Mouse (Mus musculus): ENCODE data around the gene Snrk.

Gene Snrk

GRCm38 (mm10) chr9:122120089-122120488 is 3.0 kb downstream of the Snrk start:
- H3K27me3 ChIP-seq (ENCODE audit: control insufficient read depth, insufficient read depth, low read length, poor library complexity, severe bottlenecking), result no peaks in the 10 kb centered on the region
- no peaks in the 10 kb centered on the region for H3K36me3 ChIP-seq (ENCODE audit: control insufficient read depth, insufficient read depth, low read length, poor library complexity, severe bottlenecking)
- DNase-seq (ENCODE audit: low read depth, low spot score), result peak; percentile 56

- no peak for DNase-seq (ENCODE audit: low read depth, low spot score)
- Histone ChIP-seq H3K27me3 (ENCODE audit: control insufficient read depth, insufficient read depth, low read length, poor library complexity, severe bottlenecking) (no peaks in the 10 kb centered on the region), H3K36me3 (ENCODE audit: control insufficient read depth, insufficient read depth, low read length, poor library complexity, severe bottlenecking) (no peaks in the 10 kb centered on the region)
Observed at GRCm38 (mm10) chr9:122122113-122122512, 5.0 kb downstream of the Snrk start.

DNA sequence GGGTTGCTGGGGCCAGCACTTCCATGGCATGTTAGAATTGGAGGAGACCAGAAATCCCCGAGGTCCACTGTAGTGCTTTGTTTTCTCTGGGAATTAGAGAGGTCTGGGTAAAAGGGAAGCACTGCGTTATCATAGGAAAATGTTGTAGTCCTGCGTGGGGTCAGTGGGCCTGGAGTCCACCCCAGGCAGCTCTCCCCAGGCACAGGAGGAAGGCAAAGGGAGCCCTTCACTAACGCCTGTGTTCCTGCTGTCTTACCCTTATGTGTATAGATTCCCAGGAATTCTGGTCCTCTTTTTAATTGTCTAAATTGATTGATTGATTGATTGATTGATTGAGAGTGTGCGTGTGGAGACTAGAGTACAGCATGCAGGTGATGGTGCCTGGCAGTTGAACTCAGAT is 6.1 kb downstream of the Snrk start:
- H3K27me3 ChIP-seq (ENCODE audit: control insufficient read depth, insufficient read depth, low read length, poor library complexity, severe bottlenecking), result no peaks in the 10 kb centered on the region
- DNase-seq (ENCODE audit: low read depth, low spot score), result no peak
- H3K36me3 ChIP-seq (ENCODE audit: control insufficient read depth, insufficient read depth, low read length, poor library complexity, severe bottlenecking), result no peaks in the 10 kb centered on the region

DNA sequence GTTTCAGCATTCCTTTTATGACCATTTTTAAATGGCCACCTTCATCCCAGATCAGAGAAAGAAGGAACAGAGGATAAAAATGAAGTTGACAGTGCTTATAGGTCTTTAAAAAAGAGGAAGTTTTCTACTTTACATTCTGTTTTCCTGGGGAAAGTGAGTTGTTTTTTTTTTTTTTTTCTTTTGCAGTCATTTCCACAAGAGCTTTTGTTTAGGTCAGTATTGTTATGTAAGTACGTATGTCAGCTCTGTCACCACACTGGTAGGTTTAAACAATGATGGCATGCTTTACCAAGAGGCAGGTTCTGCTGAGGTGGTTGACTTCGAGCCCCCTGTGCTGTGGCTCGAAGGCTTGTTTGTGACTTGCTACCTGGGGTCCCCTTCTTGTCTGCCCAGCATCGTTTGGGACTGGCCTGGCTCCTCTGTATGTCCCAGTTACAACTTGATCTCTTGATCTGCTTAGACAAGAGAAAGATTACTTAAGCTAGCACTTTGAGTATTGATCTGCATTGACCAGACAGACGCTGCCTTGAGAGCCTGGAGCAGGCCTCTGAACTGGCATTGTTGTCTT is 8.7 kb downstream of the Snrk start:
- Histone ChIP-seq H3K27me3 (ENCODE audit: control insufficient read depth, insufficient read depth, low read length, poor library complexity, severe bottlenecking) (no peaks in the 10 kb centered on the region), H3K36me3 (ENCODE audit: control insufficient read depth, insufficient read depth, low read length, poor library complexity, severe bottlenecking) (no peaks in the 10 kb centered on the region)
- no peak for DNase-seq (ENCODE audit: low read depth, low spot score)

DNA sequence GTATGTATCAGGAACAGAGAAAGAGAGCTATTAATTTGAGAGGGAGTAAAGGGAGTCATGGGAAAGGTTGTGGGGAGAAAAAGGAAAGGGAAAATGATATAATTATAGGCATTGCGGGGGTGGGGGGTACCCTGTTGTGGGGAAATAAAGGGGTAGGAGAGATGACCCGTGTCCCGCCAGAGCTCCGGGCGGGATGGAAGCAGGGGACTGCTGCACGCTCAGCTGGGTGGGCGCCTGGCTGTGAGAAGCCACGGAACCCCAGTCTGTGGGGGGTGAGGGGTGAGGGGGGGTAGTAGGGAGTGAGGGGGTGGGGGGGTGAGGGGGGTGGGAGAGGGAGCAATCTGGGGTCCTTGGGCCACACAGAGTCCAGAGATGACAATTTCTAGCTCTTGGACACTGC is 9.7 kb downstream of the Snrk start:
- H3K27me3 ChIP-seq (ENCODE audit: control insufficient read depth, insufficient read depth, low read length, poor library complexity, severe bottlenecking), result no peaks in the 10 kb centered on the region
- no peak for DNase-seq (ENCODE audit: low read depth, low spot score)
- no peaks in the 10 kb centered on the region for H3K36me3 ChIP-seq (ENCODE audit: control insufficient read depth, insufficient read depth, low read length, poor library complexity, severe bottlenecking)

DNA sequence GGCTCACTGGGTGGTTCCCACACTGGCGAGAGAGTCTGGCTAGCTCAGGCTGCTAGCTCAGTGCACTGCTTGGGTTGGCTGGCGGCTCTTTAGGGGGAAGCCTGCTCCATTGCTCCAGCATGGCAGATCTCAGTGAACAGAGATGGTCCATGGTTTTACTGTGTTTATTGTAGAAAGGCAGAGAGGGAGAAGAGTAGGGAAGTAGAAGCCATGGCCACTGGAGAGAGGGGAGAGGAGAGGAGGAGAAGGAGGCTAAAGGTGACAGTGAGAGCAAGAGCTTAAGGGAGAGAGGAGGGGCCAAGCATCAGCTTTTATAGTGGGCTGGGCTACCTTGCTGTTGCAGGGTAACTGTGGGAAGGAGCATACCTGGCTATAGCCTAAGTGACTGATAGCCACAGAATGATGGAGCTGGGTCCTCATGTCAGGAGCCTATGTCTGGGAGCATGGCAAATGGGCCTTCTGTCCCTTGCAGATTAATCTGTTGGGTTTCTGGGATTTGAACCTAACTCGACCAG is 10.3 kb downstream of the Snrk start:
- Histone ChIP-seq H3K27me3 (ENCODE audit: control insufficient read depth, insufficient read depth, low read length, poor library complexity, severe bottlenecking) (no peaks in the 10 kb centered on the region), H3K36me3 (ENCODE audit: control insufficient read depth, insufficient read depth, low read length, poor library complexity, severe bottlenecking) (peaks cover 2% of the 10 kb centered on the region)
- DNase-seq (ENCODE audit: low read depth, low spot score), result no peak

DNA sequence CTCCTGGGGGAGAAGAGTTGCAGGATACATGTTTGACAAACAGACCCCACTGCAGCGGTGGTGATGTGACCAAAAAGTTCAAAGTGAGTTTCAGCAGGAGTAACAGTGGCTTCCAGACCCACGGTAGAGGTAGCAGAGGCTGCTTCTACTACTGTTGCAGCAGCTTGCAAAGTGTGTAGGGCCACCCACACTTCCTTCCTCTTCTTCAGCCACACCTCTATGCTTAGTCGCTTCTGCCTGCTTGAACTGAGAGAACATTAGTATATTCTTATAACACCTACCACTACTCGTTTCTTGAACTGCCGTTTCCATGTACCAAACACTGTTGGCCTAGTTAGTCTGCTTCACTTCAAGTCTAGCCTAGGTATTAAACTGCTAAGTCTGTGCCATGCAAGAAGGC is 11.6 kb downstream of the Snrk start:
- no peaks in the 10 kb centered on the region for H3K27me3 ChIP-seq (ENCODE audit: control insufficient read depth, insufficient read depth, low read length, poor library complexity, severe bottlenecking)
- H3K36me3 ChIP-seq (ENCODE audit: control insufficient read depth, insufficient read depth, low read length, poor library complexity, severe bottlenecking), result peaks cover 3% of the 10 kb centered on the region
- DNase-seq (ENCODE audit: low read depth, low spot score), result peak; percentile 64

DNA sequence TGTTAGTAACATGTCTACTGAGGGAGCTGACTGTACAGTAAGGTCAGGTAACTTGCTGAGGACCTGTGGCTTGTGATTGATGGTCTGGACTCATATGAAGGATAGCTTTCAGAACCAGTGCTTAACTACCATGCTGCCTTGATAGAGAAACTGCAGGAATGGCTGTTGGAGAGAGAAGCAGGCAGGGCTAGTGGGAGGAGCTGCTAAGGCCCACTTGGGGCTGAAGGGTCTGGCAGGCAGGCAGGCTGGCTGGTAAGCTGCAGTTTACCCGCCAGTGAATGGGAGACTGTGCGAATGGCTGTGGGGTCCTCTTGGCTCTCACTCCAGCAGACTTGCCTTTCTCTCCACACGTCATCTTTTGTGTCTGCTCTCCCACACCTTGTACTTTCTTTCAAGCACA is 13.6 kb downstream of the Snrk start:
- no peak for DNase-seq (ENCODE audit: low read depth, low spot score)
- peaks cover 4% of the 10 kb centered on the region for H3K36me3 ChIP-seq (ENCODE audit: control insufficient read depth, insufficient read depth, low read length, poor library complexity, severe bottlenecking)
- H3K27me3 ChIP-seq (ENCODE audit: control insufficient read depth, insufficient read depth, low read length, poor library complexity, severe bottlenecking), result no peaks in the 10 kb centered on the region

- no peak for DNase-seq (ENCODE audit: low read depth, low spot score)
- Histone ChIP-seq H3K27me3 (ENCODE audit: control insufficient read depth, insufficient read depth, low read length, poor library complexity, severe bottlenecking) (no peaks in the 10 kb centered on the region), H3K36me3 (ENCODE audit: control insufficient read depth, insufficient read depth, low read length, poor library complexity, severe bottlenecking) (peaks cover 4% of the 10 kb centered on the region)
Observed at GRCm38 (mm10) chr9:122132145-122132544, 15.1 kb downstream of the Snrk start.

GRCm38 (mm10) chr9:122135095-122135884 is 18.2 kb downstream of the Snrk start:
- H3K36me3 ChIP-seq (ENCODE audit: control insufficient read depth, insufficient read depth, low read length, poor library complexity, severe bottlenecking), result peaks cover 5% of the 10 kb centered on the region
- H3K27me3 ChIP-seq (ENCODE audit: control insufficient read depth, insufficient read depth, low read length, poor library complexity, severe bottlenecking), result no peaks in the 10 kb centered on the region
- no peak for DNase-seq (ENCODE audit: low read depth, low spot score)

DNA sequence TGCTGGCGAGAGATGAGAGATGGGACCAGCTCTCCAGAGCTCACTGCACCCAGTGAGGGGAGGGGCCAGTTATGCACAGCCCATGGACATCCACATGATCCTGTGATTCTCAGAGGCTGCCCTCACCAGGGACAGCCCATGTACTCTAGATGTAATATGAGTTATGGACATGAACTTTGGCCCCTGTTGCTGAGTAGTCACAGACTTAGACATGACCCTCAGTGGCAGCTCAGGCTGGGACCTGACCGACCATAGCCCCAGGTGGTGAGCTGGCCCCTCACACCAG is 18.8 kb downstream of the Snrk start:
- DNase-seq (ENCODE audit: low read depth, low spot score), result no peak
- no peaks in the 10 kb centered on the region for H3K27me3 ChIP-seq (ENCODE audit: control insufficient read depth, insufficient read depth, low read length, poor library complexity, severe bottlenecking)
- H3K36me3 ChIP-seq (ENCODE audit: control insufficient read depth, insufficient read depth, low read length, poor library complexity, severe bottlenecking), result peaks cover 7% of the 10 kb centered on the region

GRCm38 (mm10) chr9:122137960-122138359 is 20.9 kb downstream of the Snrk start:
- no peak for DNase-seq (ENCODE audit: low read depth, low spot score)
- no peaks in the 10 kb centered on the region for H3K27me3 ChIP-seq (ENCODE audit: control insufficient read depth, insufficient read depth, low read length, poor library complexity, severe bottlenecking)
- peaks cover 6% of the 10 kb centered on the region for H3K36me3 ChIP-seq (ENCODE audit: control insufficient read depth, insufficient read depth, low read length, poor library complexity, severe bottlenecking)

- no peak for DNase-seq (ENCODE audit: low read depth, low spot score)
- H3K27me3 ChIP-seq (ENCODE audit: control insufficient read depth, insufficient read depth, low read length, poor library complexity, severe bottlenecking), result no peaks in the 10 kb centered on the region
- peaks cover 6% of the 10 kb centered on the region for H3K36me3 ChIP-seq (ENCODE audit: control insufficient read depth, insufficient read depth, low read length, poor library complexity, severe bottlenecking)
Observed at GRCm38 (mm10) chr9:122138371-122139029, 21.4 kb downstream of the Snrk start.

DNA sequence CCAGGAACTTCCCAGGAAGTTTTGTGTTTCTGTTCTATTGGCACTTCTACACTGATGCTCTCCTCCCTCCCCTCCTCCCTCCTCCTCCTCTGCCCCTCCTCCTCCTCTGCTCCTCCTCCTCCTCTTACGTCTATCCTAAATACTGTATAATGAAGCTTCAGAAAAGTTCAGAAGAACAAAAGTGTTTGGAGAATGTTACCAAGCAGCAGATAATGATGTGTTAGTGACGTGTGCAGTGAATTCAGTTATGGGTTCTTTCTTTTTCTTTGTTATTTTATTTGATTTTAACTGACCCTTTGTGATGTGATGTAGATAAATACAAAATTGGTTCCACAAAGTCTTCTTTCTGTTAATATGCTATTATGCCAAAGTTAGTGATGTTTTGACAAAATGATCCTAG is 22.2 kb downstream of the Snrk start:
- no peaks in the 10 kb centered on the region for H3K27me3 ChIP-seq (ENCODE audit: control insufficient read depth, insufficient read depth, low read length, poor library complexity, severe bottlenecking)
- no peak for DNase-seq (ENCODE audit: low read depth, low spot score)
- H3K36me3 ChIP-seq (ENCODE audit: control insufficient read depth, insufficient read depth, low read length, poor library complexity, severe bottlenecking), result peaks cover 6% of the 10 kb centered on the region

GRCm38 (mm10) chr9:122143219-122143618 is 26.2 kb downstream of the Snrk start:
- Histone ChIP-seq H3K27me3 (ENCODE audit: control insufficient read depth, insufficient read depth, low read length, poor library complexity, severe bottlenecking) (no peaks in the 10 kb centered on the region), H3K36me3 (ENCODE audit: control insufficient read depth, insufficient read depth, low read length, poor library complexity, severe bottlenecking) (peaks cover 8% of the 10 kb centered on the region)
- no peak for DNase-seq (ENCODE audit: low read depth, low spot score)
